Mouse (Mus musculus) embryonic facial prominence, embryonic 12.5 days (tissue): ENCODE data around the gene Ampd2. TPM values are rescaled to one million over a fixed set of nuclear protein-coding genes. Genes with fewer than 3 reads are reported as not detected.

Source experiments
- ATAC-seq: fragments of 200-750 bp; cut with Nextera tagmentation; 2 replicates; pipeline ENCODE4 v1.8.0; 2017; ENCODE audit not compliant: insufficient number of reproducible peaks, insufficient read depth, low FRiP score, low TSS enrichment
- H3K27ac ChIP-seq: fragments of 300-500 bp; sonication (generic); 2 replicates; pipeline ENCODE4 v1.5.1; 2016; ENCODE audit warnings: mild to moderate bottlenecking
- H3K27me3 ChIP-seq: fragments of 300-500 bp; sonication (generic); 2 replicates; pipeline ENCODE4 v1.6.1; 2016; ENCODE audit warnings: mild to moderate bottlenecking, moderate library complexity
- H3K36me3 ChIP-seq: fragments of 300-500 bp; sonication (generic); 2 replicates; pipeline ENCODE4 v1.6.1; 2016; ENCODE audit warnings: mild to moderate bottlenecking
- H3K4me1 ChIP-seq: fragments of 300-500 bp; sonication (generic); 2 replicates; pipeline ENCODE4 v1.6.1; 2016
- H3K4me2 ChIP-seq: fragments of 300-500 bp; sonication (generic); replicated peaks from 2 replicates; pipeline ENCODE4 v1.6.1; 2016; ENCODE audit warnings: mild to moderate bottlenecking, moderate library complexity
- H3K4me3 ChIP-seq: fragments of 300-500 bp; sonication (generic); 2 replicates; pipeline ENCODE4 v1.5.1; 2016; ENCODE audit warnings: mild to moderate bottlenecking
- H3K9ac ChIP-seq: fragments of 300-500 bp; sonication (generic); 2 replicates; pipeline ENCODE4 v1.6.1; 2016; ENCODE audit warnings: mild to moderate bottlenecking, moderate library complexity
- H3K9me3 ChIP-seq: fragments of 300-500 bp; sonication (generic); 2 replicates; pipeline ENCODE4 v1.6.1; 2016; ENCODE audit warnings: mild to moderate bottlenecking, moderate library complexity
- WGBS: fragments of 180-500 bp; shearing (Covaris S2); methylation state at CpG from one replicate; pipeline ENCODE4 v1.1.7; 2016; 5-methylcytosine and 5-hydroxymethylcytosine counted together
- polyA plus RNA-seq: library from polyadenylated mRNA; unstranded; fragments of >200 nt; fragmentation: Nextera tagmentation; extraction: Ambion mirVana; gene quantifications from 2 replicates; pipeline ENCODE4 v1.2.1, GENCODE M21; 2016

Gene Ampd2
- polyA plus RNA-seq, 1 experiment from 2014 or later: 48.4 TPM

DNA sequence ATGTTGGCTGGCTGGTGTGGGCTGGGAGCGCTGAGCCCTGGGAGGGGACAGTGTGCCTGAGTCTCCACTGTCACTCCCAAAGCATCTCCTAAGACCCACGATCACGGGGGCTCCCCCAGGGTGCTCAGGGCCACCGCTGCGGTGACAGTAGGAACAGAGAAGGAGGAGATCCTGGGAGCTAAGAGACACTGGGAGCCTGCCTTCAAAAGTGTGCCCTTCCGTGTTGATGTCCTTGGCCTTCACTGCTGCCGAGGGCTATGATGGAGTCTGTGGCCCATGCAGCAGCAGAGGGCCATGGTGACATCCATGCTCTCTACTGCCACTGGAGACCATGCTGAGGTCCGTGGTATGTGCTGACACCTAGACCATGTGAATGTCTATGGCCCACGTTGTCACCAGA, 20.9 kb downstream of the Ampd2 start:
- Histone ChIP-seq H3K36me3 (no peaks in the 10 kb centered on the region), H3K4me1 (no peaks in the 10 kb centered on the region), H3K4me2 (no peak overlapping the region), H3K9ac (no peak overlapping the region), H3K9me3 (no peaks in the 10 kb centered on the region), H3K27ac (no peak overlapping the region), H3K4me3 (no peak overlapping the region), H3K27me3 (0 out of 2 replicates have a peak, but pooled peaks cover 4% of the 10 kb centered on the region)
- WGBS: 84% methylated on average over 9 of the region's 9 CpGs
- no peak for ATAC-seq

- WGBS: 72% methylated on average over 4 of the region's 4 CpGs
- H3K27me3 ChIP-seq: 0 out of 2 replicates have a peak, but pooled peaks cover 4% of the 10 kb centered on the region
- no peaks in the 10 kb centered on the region for H3K9me3 ChIP-seq
- no peak overlapping the region for H3K27ac ChIP-seq
- H3K4me3 ChIP-seq: no peak overlapping the region
- no peak for ATAC-seq
- no peak overlapping the region for H3K4me2 ChIP-seq
- H3K4me1 ChIP-seq: no peaks in the 10 kb centered on the region
- H3K9ac ChIP-seq: no peak overlapping the region
- no peaks in the 10 kb centered on the region for H3K36me3 ChIP-seq
These were observed 21.8 kb downstream of the Ampd2 start for GRCm38 (mm10) chr3:108064672-108065071.

- WGBS: 81% methylated on average over 8 of the region's 8 CpGs
- ATAC-seq: no peak
- Histone ChIP-seq H3K27me3 (0 out of 2 replicates have a peak, but pooled peaks cover 4% of the 10 kb centered on the region), H3K27ac (no peak overlapping the region), H3K4me1 (no peaks in the 10 kb centered on the region), H3K36me3 (no peaks in the 10 kb centered on the region), H3K9me3 (no peaks in the 10 kb centered on the region), H3K9ac (peak overlapping the region; percentile 30; the same call in 1 of the 2 replicates), H3K4me2 (no peak overlapping the region), H3K4me3 (no peak overlapping the region)
These were observed 23.8 kb downstream of the Ampd2 start for GRCm38 (mm10) chr3:108062648-108063047.

- 18% methylated on average over 7 of the region's 7 CpGs for WGBS
- H3K4me3 ChIP-seq: no peak overlapping the region
- no peak overlapping the region for H3K27ac ChIP-seq
- H3K27me3 ChIP-seq: 0 out of 2 replicates have a peak, but pooled peaks cover 4% of the 10 kb centered on the region
- H3K4me1 ChIP-seq: no peaks in the 10 kb centered on the region
- ATAC-seq: no peak
- no peaks in the 10 kb centered on the region for H3K36me3 ChIP-seq
- H3K9ac ChIP-seq: no peak overlapping the region
- no peaks in the 10 kb centered on the region for H3K9me3 ChIP-seq
- H3K4me2 ChIP-seq: 0 out of 2 replicates have a peak overlapping the region, but pooled peaks have one; percentile 24
These were observed 25.0 kb downstream of the Ampd2 start for GRCm38 (mm10) chr3:108061420-108061819.

GRCm38 (mm10) chr3:108050493-108050892, 36.0 kb downstream of the Ampd2 start:
- no peak for ATAC-seq
- Histone ChIP-seq H3K27me3 (no peaks in the 10 kb centered on the region), H3K4me3 (no peak overlapping the region), H3K9me3 (no peaks in the 10 kb centered on the region), H3K27ac (no peak overlapping the region), H3K9ac (no peak overlapping the region), H3K4me2 (no peak overlapping the region), H3K4me1 (no peaks in the 10 kb centered on the region), H3K36me3 (no peaks in the 10 kb centered on the region)
- 88% methylated on average over 5 of the region's 5 CpGs for WGBS

- H3K4me1 ChIP-seq: peaks cover 6% of the 10 kb centered on the region; the same call in 1 of the 2 replicates
- H3K27ac ChIP-seq: no peak overlapping the region
- 73% methylated on average over 3 of the region's 3 CpGs for WGBS
- no peaks in the 10 kb centered on the region for H3K27me3 ChIP-seq
- no peak overlapping the region for H3K9ac ChIP-seq
- H3K36me3 ChIP-seq: no peaks in the 10 kb centered on the region
- H3K4me3 ChIP-seq: no peak overlapping the region
- no peaks in the 10 kb centered on the region for H3K9me3 ChIP-seq
- ATAC-seq: no peak
- H3K4me2 ChIP-seq: no peak overlapping the region
These were observed 38.1 kb downstream of the Ampd2 start for GRCm38 (mm10) chr3:108048306-108048705.

- Histone ChIP-seq H3K4me3 (no peak overlapping the region), H3K9ac (no peak overlapping the region), H3K36me3 (no peaks in the 10 kb centered on the region), H3K4me1 (peaks cover 6% of the 10 kb centered on the region; the same call in 1 of the 2 replicates), H3K9me3 (no peaks in the 10 kb centered on the region), H3K27me3 (no peaks in the 10 kb centered on the region), H3K4me2 (no peak overlapping the region), H3K27ac (no peak overlapping the region)
- WGBS: 88% methylated on average over 2 of the region's 2 CpGs
- no peak for ATAC-seq
These were observed 39.4 kb downstream of the Ampd2 start for GRCm38 (mm10) chr3:108046944-108047655.

GRCm38 (mm10) chr3:108044394-108045140, 41.9 kb downstream of the Ampd2 start, which contains the start of gene Gstm4:
Gstm4 (minus strand) TSS chr3:108044894.
- Histone ChIP-seq H3K4me3 (peak within 1 kb of the TSS; percentile 45), H3K27me3 (no peaks in the 10 kb centered on the region), H3K36me3 (no peaks in the 10 kb centered on the region), H3K27ac (peak within 1 kb of the TSS; percentile 59; the same call in 1 of the 2 replicates), H3K4me1 (peaks cover 6% of the 10 kb centered on the region; the same call in 1 of the 2 replicates), H3K9me3 (no peaks in the 10 kb centered on the region), H3K9ac (peak within 1 kb of the TSS; percentile 43), H3K4me2 (peak within 1 kb of the TSS; percentile 73)
- ATAC-seq: peak; percentile 92
- 8% methylated on average over 29 of the region's 29 CpGs for WGBS

GRCm38 (mm10) chr3:108033156-108033555, 53.3 kb downstream of the Ampd2 start:
- 74% methylated on average over 5 of the region's 5 CpGs for WGBS
- no peaks in the 10 kb centered on the region for H3K27me3 ChIP-seq
- ATAC-seq: no peak
- no peak overlapping the region for H3K4me2 ChIP-seq
- no peaks in the 10 kb centered on the region for H3K9me3 ChIP-seq
- H3K4me3 ChIP-seq: no peak overlapping the region
- no peak overlapping the region for H3K9ac ChIP-seq
- H3K4me1 ChIP-seq: no peaks in the 10 kb centered on the region
- no peaks in the 10 kb centered on the region for H3K36me3 ChIP-seq
- H3K27ac ChIP-seq: no peak overlapping the region

DNA sequence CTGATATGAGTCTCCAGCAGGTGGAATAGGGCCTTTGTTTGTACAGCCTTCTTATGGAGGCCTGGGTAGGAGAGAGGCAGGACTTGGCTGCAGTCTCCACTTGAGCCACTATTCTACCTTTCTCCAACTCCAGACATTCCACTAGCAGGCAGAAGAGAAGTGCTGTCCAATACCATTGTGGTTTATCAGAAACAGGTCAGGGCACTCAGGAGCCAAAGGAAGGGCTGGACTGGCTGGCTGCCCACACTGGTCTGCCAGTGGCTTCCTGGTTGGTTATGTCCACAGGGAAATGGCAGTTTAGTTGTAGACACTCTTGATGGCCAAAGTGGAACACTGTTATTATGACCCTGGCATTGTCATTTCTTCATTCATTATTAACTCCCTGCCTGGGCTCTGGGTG, 54.3 kb downstream of the Ampd2 start:
- H3K9me3 ChIP-seq: no peaks in the 10 kb centered on the region
- H3K9ac ChIP-seq: no peak overlapping the region
- no peaks in the 10 kb centered on the region for H3K27me3 ChIP-seq
- no peak overlapping the region for H3K4me2 ChIP-seq
- no peak for ATAC-seq
- H3K4me3 ChIP-seq: no peak overlapping the region
- no peaks in the 10 kb centered on the region for H3K4me1 ChIP-seq
- H3K36me3 ChIP-seq: no peaks in the 10 kb centered on the region
- H3K27ac ChIP-seq: no peak overlapping the region

- no peak overlapping the region for H3K4me2 ChIP-seq
- H3K27ac ChIP-seq: no peak overlapping the region
- WGBS: 85% methylated on average over 4 of the region's 4 CpGs
- ATAC-seq: no peak
- H3K4me3 ChIP-seq: no peak overlapping the region
- no peaks in the 10 kb centered on the region for H3K4me1 ChIP-seq
- no peaks in the 10 kb centered on the region for H3K36me3 ChIP-seq
- no peaks in the 10 kb centered on the region for H3K9me3 ChIP-seq
- H3K27me3 ChIP-seq: no peaks in the 10 kb centered on the region
- H3K9ac ChIP-seq: no peak overlapping the region
These were observed 57.6 kb downstream of the Ampd2 start for GRCm38 (mm10) chr3:108028641-108029365.
